Mouse (Mus musculus) cerebellum, adult 9-10 months (tissue): ENCODE data around the gene Rapgef5.
"Not testable (repeated sequence)": the region's sequence is repeated elsewhere in the genome, so short reads cannot be mapped to it uniquely, and the experiment has no call there.

Experiments
- DNase-seq: peaks from one replicate; pipeline ENCODE4 v3.0.0; 2022

Gene Rapgef5

GRCm38 (mm10) chr12:117781360-117781759 is 265.1 kb downstream of the Rapgef5 start:
- DNase-seq, result no peak

GRCm38 (mm10) chr12:117783426-117783825 is 267.1 kb downstream of the Rapgef5 start:
- no peak for DNase-seq

- DNase-seq, result no peak
Observed at GRCm38 (mm10) chr12:117786621-117787020, 270.3 kb downstream of the Rapgef5 start.

- no peak for DNase-seq
Observed at GRCm38 (mm10) chr12:117788513-117789011, 272.3 kb downstream of the Rapgef5 start.

- no peak for DNase-seq
Observed at GRCm38 (mm10) chr12:117789017-117789416, 272.7 kb downstream of the Rapgef5 start.

GRCm38 (mm10) chr12:117795303-117795702 is 279.0 kb downstream of the Rapgef5 start:
- no peak for DNase-seq

- DNase-seq, result not testable (repeated sequence)
Observed at GRCm38 (mm10) chr12:117803989-117804388, 287.7 kb downstream of the Rapgef5 start, which contains the start of gene Cdca7l. Gene Cdca7l (plus strand): TSS chr12:117804289.

- DNase-seq, result no peak
Observed at GRCm38 (mm10) chr12:117805576-117805975, 289.3 kb downstream of the Rapgef5 start.

GRCm38 (mm10) chr12:117806007-117806451 is 289.8 kb downstream of the Rapgef5 start:
- no peak for DNase-seq

- no peak for DNase-seq
Observed at GRCm38 (mm10) chr12:117806470-117806869, 290.2 kb downstream of the Rapgef5 start.

GRCm38 (mm10) chr12:117807637-117808036 is 291.4 kb downstream of the Rapgef5 start:
- no peak for DNase-seq

GRCm38 (mm10) chr12:117808355-117809326 is 292.4 kb downstream of the Rapgef5 start:
- no peak for DNase-seq
